Mouse (Mus musculus): ENCODE results near the gene Eef1akmt1. TPM values are rescaled to one million over a fixed set of nuclear protein-coding genes. Genes with fewer than 3 reads are reported as not detected.
A peak's percentile ranks its signal among the peaks of the same experiment; 100 is the strongest.

The Eef1akmt1 gene
- 116 and 132 TPM in 2 replicates for polyA plus RNA-seq (2014; fragmentation: Nextera tagmentation; extraction: Ambion mirVana)

DNA sequence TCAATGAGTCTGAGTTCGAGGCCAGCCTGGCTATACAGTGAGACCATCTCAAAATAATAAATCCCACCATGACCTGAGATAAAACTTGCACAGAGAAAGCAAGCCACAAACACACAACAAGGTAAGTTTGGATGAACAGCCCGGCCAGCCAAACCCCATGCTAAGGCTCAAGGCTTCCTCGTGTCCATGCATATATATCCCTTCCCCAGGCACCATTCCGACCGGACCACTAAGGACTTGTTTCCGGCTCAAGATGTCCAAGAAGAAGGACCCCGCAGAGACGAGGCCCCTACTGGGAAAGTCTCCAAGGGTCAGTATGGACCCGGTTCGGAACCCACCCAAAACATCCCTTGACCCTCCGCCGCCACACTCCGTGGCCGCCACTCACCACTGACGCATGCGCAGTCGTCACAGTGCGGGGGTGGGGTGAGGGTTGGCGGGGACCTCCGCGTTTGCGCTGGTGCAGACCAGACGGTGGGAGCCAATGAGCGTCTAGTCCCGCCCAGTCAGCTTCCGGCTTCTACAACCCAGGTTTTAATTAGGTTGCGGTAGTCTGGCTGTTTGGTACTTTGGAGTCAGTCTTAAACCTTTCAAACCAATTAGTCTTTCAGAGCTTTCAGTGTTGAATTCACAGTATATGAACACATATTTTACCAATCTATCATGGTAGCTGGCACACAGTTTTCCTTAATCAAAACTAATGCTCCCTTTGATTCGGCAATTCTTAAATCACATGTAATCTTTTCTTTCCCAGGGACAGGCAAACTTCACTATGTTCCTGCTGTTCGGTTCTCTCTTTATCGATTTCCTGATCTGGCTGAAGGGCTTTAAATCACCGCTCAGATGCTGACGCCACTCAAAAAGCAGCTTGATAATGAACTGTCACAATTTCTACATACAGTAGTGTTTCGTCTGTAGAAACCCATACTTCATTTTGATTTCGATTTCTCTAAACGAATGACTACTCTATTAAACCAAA lies at the start of gene Eef1akmt1:
Gene Eef1akmt1 (minus strand): TSS at position 458 of the 979 bp plus-strand sequence.
- peak within 1 kb of the TSS; percentile 60 for H3K4me3 ChIP-seq (ENCODE audit: low read depth, low read length)
- H3K27ac ChIP-seq (ENCODE audit: low read depth, low read length), result peak within 1 kb of the TSS; percentile 44; the same call in 1 of the 2 replicates
- peaks cover 4% of the 10 kb centered on the region; the same call in 1 of the 2 replicates for H3K4me1 ChIP-seq (ENCODE audit: control insufficient read depth, insufficient read depth, low read length)
- ATAC-seq, result peak; percentile 100
- WGBS, result 11% methylated on average over 35 of the region's 35 CpGs
- peak; percentile 98 for DNase-seq (ENCODE audit: low spot score)
- peak within 1 kb of the TSS; percentile 60 for H3K4me2 ChIP-seq (ENCODE audit: low read length)
- no peaks in the 10 kb centered on the region for H3K27me3 ChIP-seq (replicated peaks; ENCODE audit: control insufficient read depth, insufficient read depth, low read length)
- H3K9ac ChIP-seq (ENCODE audit: low read length), result peak within 1 kb of the TSS; percentile 80
- H3K9me3 ChIP-seq (replicated peaks; ENCODE audit: control insufficient read depth, low read length), result no peaks in the 10 kb centered on the region
- H3K36me3 ChIP-seq (ENCODE audit: control insufficient read depth, insufficient read depth, low read length), result peaks cover 2% of the 10 kb centered on the region; the same call in 1 of the 2 replicates

DNA sequence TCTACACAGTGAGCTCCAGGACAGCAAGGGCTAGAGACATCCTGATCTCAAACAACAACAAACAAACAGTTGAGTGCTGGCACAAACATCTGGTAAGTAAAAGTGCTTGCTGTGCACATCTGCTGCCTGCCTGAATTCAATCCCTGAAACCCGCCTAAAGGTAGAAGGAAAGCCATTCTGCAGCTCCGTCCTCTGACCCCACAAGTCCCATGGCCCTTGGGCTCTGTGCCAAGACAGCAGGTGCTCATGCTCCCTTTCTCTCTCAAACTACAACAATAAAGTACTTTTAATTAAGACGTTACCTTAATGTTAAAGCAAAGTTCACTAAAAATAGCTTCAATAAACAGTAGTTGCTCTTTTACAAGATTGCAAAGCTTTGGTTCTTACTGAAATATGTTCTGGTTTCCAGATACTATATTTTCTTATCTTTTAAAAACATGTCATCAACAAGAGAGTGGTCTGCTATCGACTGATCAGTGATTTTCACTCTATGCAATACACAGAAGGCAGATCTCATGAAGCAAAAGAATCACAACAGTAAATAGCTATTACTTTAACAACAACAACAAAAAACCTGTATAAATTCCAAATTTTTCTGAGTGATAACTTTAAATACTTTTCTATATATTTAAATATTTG lies 49.3 kb upstream of the Eef1akmt1 start:
- H3K9ac ChIP-seq (ENCODE audit: low read length), result no peak overlapping the region
- no peaks in the 10 kb centered on the region for H3K27me3 ChIP-seq (replicated peaks; ENCODE audit: control insufficient read depth, insufficient read depth, low read length)
- H3K9me3 ChIP-seq (replicated peaks; ENCODE audit: control insufficient read depth, low read length), result no peaks in the 10 kb centered on the region
- H3K4me3 ChIP-seq (ENCODE audit: low read depth, low read length), result no peak overlapping the region
- peaks cover 4% of the 10 kb centered on the region; the same call in 1 of the 2 replicates for H3K4me1 ChIP-seq (ENCODE audit: control insufficient read depth, insufficient read depth, low read length)
- peak; percentile 23 for DNase-seq (ENCODE audit: low spot score)
- no peak overlapping the region for H3K4me2 ChIP-seq (ENCODE audit: low read length)
- 28% methylated on average over 4 of the region's 4 CpGs for WGBS
- H3K27ac ChIP-seq (ENCODE audit: low read depth, low read length), result no peak overlapping the region
- peaks cover 11% of the 10 kb centered on the region for H3K36me3 ChIP-seq (ENCODE audit: control insufficient read depth, insufficient read depth, low read length)
- ATAC-seq, result no peak

DNA sequence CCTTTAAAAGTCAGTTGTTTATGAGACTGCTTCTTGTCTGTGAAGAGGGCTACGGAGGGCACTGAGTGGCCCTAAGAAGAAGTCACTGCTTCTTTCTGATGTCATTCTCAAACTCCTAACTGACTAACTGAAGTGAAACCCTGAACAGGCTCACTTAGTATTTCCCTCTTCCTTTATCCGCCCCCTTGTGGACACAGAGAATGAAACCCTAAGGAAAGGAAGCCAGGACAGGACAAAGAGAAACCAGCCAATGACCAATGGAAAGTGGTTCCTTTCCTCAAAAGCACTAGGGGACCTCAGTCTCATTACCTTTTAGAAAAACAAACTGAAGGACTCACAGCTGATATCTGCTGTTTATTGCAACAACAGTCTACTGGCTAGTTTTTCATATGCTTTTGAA lies 48.1 kb upstream of the Eef1akmt1 start:
- Histone ChIP-seq H3K4me1 (ENCODE audit: control insufficient read depth, insufficient read depth, low read length) (peaks cover 4% of the 10 kb centered on the region; the same call in 1 of the 2 replicates), H3K36me3 (ENCODE audit: control insufficient read depth, insufficient read depth, low read length) (0 out of 2 replicates have a peak, but pooled peaks cover 7% of the 10 kb centered on the region), H3K4me3 (ENCODE audit: low read depth, low read length) (no peak overlapping the region), H3K9me3 (replicated peaks; ENCODE audit: control insufficient read depth, low read length) (no peaks in the 10 kb centered on the region), H3K27me3 (replicated peaks; ENCODE audit: control insufficient read depth, insufficient read depth, low read length) (no peaks in the 10 kb centered on the region), H3K4me2 (ENCODE audit: low read length) (no peak overlapping the region), H3K27ac (ENCODE audit: low read depth, low read length) (no peak overlapping the region), H3K9ac (ENCODE audit: low read length) (no peak overlapping the region)
- 42% methylated on average over 2 of the region's 2 CpGs for WGBS
- ATAC-seq (peak; percentile 52), DNase-seq (ENCODE audit: low spot score) (peak; percentile 72)

DNA sequence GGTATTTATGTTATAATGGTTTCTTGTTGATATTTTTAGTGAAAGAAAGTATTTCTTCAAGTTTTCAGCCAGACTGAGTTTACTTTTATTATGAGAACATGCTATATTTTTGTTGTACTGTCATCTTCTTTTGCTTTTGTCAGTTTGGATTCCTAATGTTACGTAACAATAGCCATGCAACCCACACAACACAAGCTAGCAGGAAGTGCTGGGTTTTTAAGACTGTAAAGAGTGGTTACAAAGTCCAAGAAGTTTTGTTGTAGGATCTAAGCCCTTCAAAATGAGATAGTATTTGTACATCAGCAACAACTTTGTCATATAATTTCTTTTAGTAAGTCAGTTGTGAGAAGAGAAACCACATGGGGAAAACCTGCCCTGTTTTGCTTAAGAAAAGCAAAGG lies 46.3 kb upstream of the Eef1akmt1 start:
- no peak for DNase-seq (ENCODE audit: low spot score)
- Histone ChIP-seq H3K9me3 (replicated peaks; ENCODE audit: control insufficient read depth, low read length) (no peaks in the 10 kb centered on the region), H3K27ac (ENCODE audit: low read depth, low read length) (no peak overlapping the region), H3K4me1 (ENCODE audit: control insufficient read depth, insufficient read depth, low read length) (peaks cover 4% of the 10 kb centered on the region; the same call in 1 of the 2 replicates), H3K9ac (ENCODE audit: low read length) (no peak overlapping the region), H3K27me3 (replicated peaks; ENCODE audit: control insufficient read depth, insufficient read depth, low read length) (no peaks in the 10 kb centered on the region), H3K4me3 (ENCODE audit: low read depth, low read length) (no peak overlapping the region), H3K4me2 (ENCODE audit: low read length) (no peak overlapping the region), H3K36me3 (ENCODE audit: control insufficient read depth, insufficient read depth, low read length) (0 out of 2 replicates have a peak, but pooled peaks cover 5% of the 10 kb centered on the region)
- WGBS, result 96% methylated on average over 1 of the region's 1 CpGs
- no peak for ATAC-seq

DNA sequence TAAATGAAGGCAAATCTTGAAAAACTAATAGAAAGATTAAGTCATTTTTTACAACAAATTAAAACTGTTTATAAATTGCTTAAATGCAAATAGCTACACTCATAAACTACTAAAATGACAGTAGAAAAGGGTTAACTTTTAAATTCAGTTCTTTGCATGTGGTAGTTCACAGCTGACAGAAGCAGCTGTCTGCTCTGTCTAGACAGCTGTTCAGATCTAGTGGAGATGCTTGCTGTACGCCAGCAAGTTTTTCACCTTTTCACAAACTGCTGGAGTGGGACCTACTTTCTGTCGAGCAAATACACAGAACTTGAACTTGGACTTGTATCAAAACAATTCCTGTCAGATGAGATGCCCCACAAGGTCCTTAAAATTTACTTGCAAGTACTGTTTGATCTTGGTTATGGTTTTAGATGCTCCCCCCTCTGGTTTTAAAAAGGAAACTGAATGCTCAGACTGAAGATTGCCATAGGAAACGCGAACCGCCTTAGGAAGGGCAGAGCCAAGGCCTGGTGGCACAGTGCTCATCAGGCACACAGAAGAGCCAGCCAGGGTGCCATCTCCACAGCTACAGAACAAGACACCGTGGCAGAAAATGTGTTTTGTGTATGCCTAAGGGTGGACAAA lies 45.0 kb upstream of the Eef1akmt1 start:
- no peaks in the 10 kb centered on the region for H3K27me3 ChIP-seq (replicated peaks; ENCODE audit: control insufficient read depth, insufficient read depth, low read length)
- DNase-seq (ENCODE audit: low spot score), result no peak
- H3K36me3 ChIP-seq (ENCODE audit: control insufficient read depth, insufficient read depth, low read length), result 0 out of 2 replicates have a peak, but pooled peaks cover 2% of the 10 kb centered on the region
- H3K9me3 ChIP-seq (replicated peaks; ENCODE audit: control insufficient read depth, low read length), result no peaks in the 10 kb centered on the region
- H3K4me1 ChIP-seq (ENCODE audit: control insufficient read depth, insufficient read depth, low read length), result peaks cover 6% of the 10 kb centered on the region
- no peak overlapping the region for H3K4me2 ChIP-seq (ENCODE audit: low read length)
- WGBS, result 72% methylated on average over 6 of the region's 6 CpGs
- no peak overlapping the region for H3K4me3 ChIP-seq (ENCODE audit: low read depth, low read length)
- ATAC-seq, result no peak
- no peak overlapping the region for H3K27ac ChIP-seq (ENCODE audit: low read depth, low read length)
- no peak overlapping the region for H3K9ac ChIP-seq (ENCODE audit: low read length)

DNA sequence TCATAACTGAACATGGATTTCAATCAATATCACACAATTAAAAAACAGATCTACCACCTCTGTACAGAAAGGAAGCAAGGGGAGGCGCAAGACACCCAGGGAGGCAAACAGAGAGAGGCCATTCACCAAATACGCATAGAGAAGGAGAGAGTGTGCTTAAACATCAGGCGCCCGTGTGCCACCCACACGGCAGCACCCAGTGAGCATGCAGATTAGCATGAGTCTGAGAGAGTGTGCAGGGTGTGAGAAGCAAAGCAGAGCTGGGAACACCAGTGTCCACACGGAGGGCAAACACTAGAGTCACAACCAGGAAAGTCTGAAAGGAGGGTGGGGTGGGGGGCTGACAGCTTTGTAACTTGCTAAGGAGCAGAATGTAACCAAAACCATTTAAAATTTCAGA lies 44.4 kb upstream of the Eef1akmt1 start:
- no peak overlapping the region for H3K4me2 ChIP-seq (ENCODE audit: low read length)
- 0 out of 2 replicates have a peak, but pooled peaks cover 2% of the 10 kb centered on the region for H3K36me3 ChIP-seq (ENCODE audit: control insufficient read depth, insufficient read depth, low read length)
- H3K9ac ChIP-seq (ENCODE audit: low read length), result no peak overlapping the region
- ATAC-seq (no peak), DNase-seq (ENCODE audit: low spot score) (no peak)
- peaks cover 12% of the 10 kb centered on the region for H3K4me1 ChIP-seq (ENCODE audit: control insufficient read depth, insufficient read depth, low read length)
- H3K27ac ChIP-seq (ENCODE audit: low read depth, low read length), result no peak overlapping the region
- H3K27me3 ChIP-seq (replicated peaks; ENCODE audit: control insufficient read depth, insufficient read depth, low read length), result no peaks in the 10 kb centered on the region
- no peaks in the 10 kb centered on the region for H3K9me3 ChIP-seq (replicated peaks; ENCODE audit: control insufficient read depth, low read length)
- 61% methylated on average over 6 of the region's 6 CpGs for WGBS
- H3K4me3 ChIP-seq (ENCODE audit: low read depth, low read length), result no peak overlapping the region

DNA sequence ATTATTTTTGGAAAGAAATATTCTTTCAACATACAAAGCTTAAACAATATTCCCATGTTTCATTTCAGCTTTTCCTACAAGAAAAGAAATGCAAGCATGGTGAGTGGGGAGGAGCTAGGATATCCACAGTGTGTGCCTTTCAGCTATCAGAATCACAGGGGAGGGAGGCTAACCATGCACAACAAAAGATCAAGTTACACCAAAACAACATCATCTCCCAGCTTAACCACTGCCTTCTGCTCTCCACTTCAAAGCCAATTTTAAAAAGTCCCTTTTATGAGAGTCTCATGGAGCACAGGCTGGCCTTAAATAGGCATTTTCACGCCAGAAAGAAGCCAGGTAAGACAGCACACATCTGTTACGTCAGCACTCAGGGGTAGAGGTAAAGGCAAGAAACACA lies 39.6 kb upstream of the Eef1akmt1 start:
- Histone ChIP-seq H3K9me3 (replicated peaks; ENCODE audit: control insufficient read depth, low read length) (no peaks in the 10 kb centered on the region), H3K27ac (ENCODE audit: low read depth, low read length) (0 out of 2 replicates have a peak overlapping the region, but pooled peaks have one; percentile 33), H3K36me3 (ENCODE audit: control insufficient read depth, insufficient read depth, low read length) (0 out of 2 replicates have a peak, but pooled peaks cover 2% of the 10 kb centered on the region), H3K9ac (ENCODE audit: low read length) (no peak overlapping the region), H3K4me2 (ENCODE audit: low read length) (no peak overlapping the region), H3K4me1 (ENCODE audit: control insufficient read depth, insufficient read depth, low read length) (peaks cover 17% of the 10 kb centered on the region; the same call in 1 of the 2 replicates), H3K27me3 (replicated peaks; ENCODE audit: control insufficient read depth, insufficient read depth, low read length) (no peaks in the 10 kb centered on the region), H3K4me3 (ENCODE audit: low read depth, low read length) (no peak overlapping the region)
- no peak for ATAC-seq
- 39% methylated on average over 2 of the region's 2 CpGs for WGBS
- DNase-seq (ENCODE audit: low spot score), result no peak

DNA sequence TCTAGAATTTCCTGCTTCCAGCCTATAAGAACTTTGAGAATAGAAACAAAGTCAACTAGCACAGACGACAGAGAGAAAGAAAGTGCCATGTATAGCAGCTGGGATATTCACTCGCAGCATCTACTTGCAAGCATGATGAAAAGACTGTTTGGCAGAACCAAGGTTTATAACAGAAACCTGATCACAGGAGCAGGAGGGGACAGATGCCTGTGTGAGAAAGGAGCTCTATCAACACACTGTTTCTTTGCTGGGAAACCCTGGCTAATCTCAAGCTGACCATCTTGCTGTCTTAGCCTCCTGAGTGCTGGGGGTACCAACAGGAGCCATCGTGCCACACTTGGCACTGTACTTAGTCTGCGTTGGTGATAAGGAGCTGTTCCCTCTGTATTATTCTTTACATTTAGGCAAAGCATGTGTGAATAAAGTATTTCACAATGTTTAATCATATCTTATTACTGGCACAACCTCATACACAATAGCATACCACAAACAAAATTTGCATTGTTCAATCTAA lies 38.5 kb upstream of the Eef1akmt1 start:
- H3K27me3 ChIP-seq (replicated peaks; ENCODE audit: control insufficient read depth, insufficient read depth, low read length), result no peaks in the 10 kb centered on the region
- no peaks in the 10 kb centered on the region for H3K9me3 ChIP-seq (replicated peaks; ENCODE audit: control insufficient read depth, low read length)
- DNase-seq (ENCODE audit: low spot score), result peak; percentile 61
- H3K4me1 ChIP-seq (ENCODE audit: control insufficient read depth, insufficient read depth, low read length), result peaks cover 17% of the 10 kb centered on the region; the same call in 1 of the 2 replicates
- no peak overlapping the region for H3K4me3 ChIP-seq (ENCODE audit: low read depth, low read length)
- H3K27ac ChIP-seq (ENCODE audit: low read depth, low read length), result 0 out of 2 replicates have a peak overlapping the region, but pooled peaks have one; percentile 9
- WGBS, result 66% methylated on average over 4 of the region's 4 CpGs
- H3K36me3 ChIP-seq (ENCODE audit: control insufficient read depth, insufficient read depth, low read length), result 0 out of 2 replicates have a peak, but pooled peaks cover 2% of the 10 kb centered on the region
- 0 out of 2 replicates have a peak, but pooled peaks have one; percentile 13 for ATAC-seq
- H3K9ac ChIP-seq (ENCODE audit: low read length), result no peak overlapping the region
- H3K4me2 ChIP-seq (ENCODE audit: low read length), result no peak overlapping the region

Data from forebrain, embryonic 14.5 days (tissue).